Mouse (Mus musculus): Measurements from ENCODE around the gene 1700088E04Rik.

The 1700088E04Rik gene

GRCm38 (mm10) chr15:79134496-79135270 lies 6.4 kb downstream of the 1700088E04Rik start:
- in situ Hi-C loops (cut with MboI; ENCODE audit: unreplicated experiment in 2 of 2): no loop called here

GRCm38 (mm10) chr15:79133191-79133661 lies 7.8 kb downstream of the 1700088E04Rik start:
- in situ Hi-C loops (cut with MboI; ENCODE audit: unreplicated experiment in 2 of 2): no loop called here

- in situ Hi-C loops (cut with MboI; ENCODE audit: unreplicated experiment in 2 of 2): no loop called here
Measured at GRCm38 (mm10) chr15:79131442-79131841, 9.6 kb downstream of the 1700088E04Rik start.

- in situ Hi-C loops (cut with MboI; ENCODE audit: unreplicated experiment in 2 of 2): no loop called here
Measured at GRCm38 (mm10) chr15:79130782-79131181, 10.3 kb downstream of the 1700088E04Rik start.

- in situ Hi-C loops (cut with MboI; ENCODE audit: unreplicated experiment in 2 of 2): no loop called here
Measured at GRCm38 (mm10) chr15:79129311-79129710, 11.7 kb downstream of the 1700088E04Rik start.

- in situ Hi-C loops (cut with MboI; ENCODE audit: unreplicated experiment in 2 of 2): no loop called here
Measured at GRCm38 (mm10) chr15:79128208-79128607, 12.8 kb downstream of the 1700088E04Rik start.

GRCm38 (mm10) chr15:79127101-79127500 lies 14.0 kb downstream of the 1700088E04Rik start:
- in situ Hi-C loops (cut with MboI; ENCODE audit: unreplicated experiment in 2 of 2): no loop called here

GRCm38 (mm10) chr15:79126217-79126932 lies 14.7 kb downstream of the 1700088E04Rik start:
- in situ Hi-C loops (cut with MboI; ENCODE audit: unreplicated experiment in 2 of 2): no loop called here

GRCm38 (mm10) chr15:79124331-79124875 lies 16.6 kb downstream of the 1700088E04Rik start:
- in situ Hi-C loops (cut with MboI; ENCODE audit: unreplicated experiment in 2 of 2): no loop called here

- in situ Hi-C loops (cut with MboI; ENCODE audit: unreplicated experiment in 2 of 2): no loop called here
Measured at GRCm38 (mm10) chr15:79123751-79124150, 17.3 kb downstream of the 1700088E04Rik start.

GRCm38 (mm10) chr15:79122546-79122945 lies 18.5 kb downstream of the 1700088E04Rik start:
- in situ Hi-C loops (cut with MboI; ENCODE audit: unreplicated experiment in 2 of 2): no loop called here

GRCm38 (mm10) chr15:79122119-79122518 lies 18.9 kb downstream of the 1700088E04Rik start:
- in situ Hi-C loops (cut with MboI; ENCODE audit: unreplicated experiment in 2 of 2): no loop called here

GRCm38 (mm10) chr15:79119491-79119890 lies 21.6 kb downstream of the 1700088E04Rik start:
- in situ Hi-C loops (cut with MboI; ENCODE audit: unreplicated experiment in 2 of 2): no loop called here

GRCm38 (mm10) chr15:79115276-79115675 lies 25.8 kb downstream of the 1700088E04Rik start:
- in situ Hi-C loops (cut with MboI; ENCODE audit: unreplicated experiment in 2 of 2): no loop called here

GRCm38 (mm10) chr15:79111774-79112173 lies 29.3 kb downstream of the 1700088E04Rik start:
- in situ Hi-C loops (cut with MboI; ENCODE audit: unreplicated experiment in 2 of 2): no loop called here

- in situ Hi-C loops (cut with MboI; ENCODE audit: unreplicated experiment in 2 of 2): no loop called here
Measured at GRCm38 (mm10) chr15:79110528-79110927, 30.5 kb downstream of the 1700088E04Rik start.

- in situ Hi-C loops (cut with MboI; ENCODE audit: unreplicated experiment in 2 of 2): no loop called here
Measured at GRCm38 (mm10) chr15:79110031-79110430, 31.0 kb downstream of the 1700088E04Rik start.

GRCm38 (mm10) chr15:79109321-79109934 lies 31.6 kb downstream of the 1700088E04Rik start:
- in situ Hi-C loops (cut with MboI; ENCODE audit: unreplicated experiment in 2 of 2): no loop called here

GRCm38 (mm10) chr15:79108421-79109320 lies 32.4 kb downstream of the 1700088E04Rik start, which contains the start of gene Micall1:
Micall1 (plus strand) TSS chr15:79108898.
- in situ Hi-C loops (cut with MboI; ENCODE audit: unreplicated experiment in 2 of 2): no loop called here

- in situ Hi-C loops (cut with MboI; ENCODE audit: unreplicated experiment in 2 of 2): no loop called here
Measured at GRCm38 (mm10) chr15:79107966-79108365, 33.1 kb downstream of the 1700088E04Rik start.
